Mouse (Mus musculus) kidney, adult 18-20 months (tissue): ENCODE measurements at regions not wholly inside any gene's neighbourhood (a gene's known extent, or its start where the extent isn't known, plus 50 kb on each side); places are given as distances from the start of the nearest gene placed in this dataset.

Experiments used
- DNase-seq: peaks from one replicate; pipeline ENCODE4 v3.0.0; 2021

- DNase-seq, result no peak
Measured at GRCm38 (mm10) chr2:179390486-179390885, 51.7 kb upstream of the Cdh4 start.

GRCm38 (mm10) chr2:179390924-179391461, 51.2 kb upstream of the Cdh4 start:
- no peak for DNase-seq
